Mouse (Mus musculus) neural tube, embryonic 15.5 days (tissue): ENCODE data around the gene Gm49486. TPM values are rescaled to one million over a fixed set of nuclear protein-coding genes. Genes with fewer than 3 reads are reported as not detected.

Experiments
- ATAC-seq: fragments of 200-750 bp; cut with Nextera tagmentation; 2 replicates; pipeline ENCODE4 v1.8.0; 2017; ENCODE audit warnings: mild to moderate bottlenecking, moderate TSS enrichment, moderate library complexity; ENCODE audit not compliant: low FRiP score
- H3K27ac ChIP-seq: fragments of 300-500 bp; sonication (generic); replicated peaks from 2 replicates; pipeline ENCODE4 v1.5.1; 2015; ENCODE audit warnings: mild to moderate bottlenecking, inconsistent platforms
- H3K27me3 ChIP-seq: fragments of 300-500 bp; sonication (generic); replicated peaks from 2 replicates; pipeline ENCODE4 v1.6.1; 2015; ENCODE audit warnings: inconsistent platforms
- H3K36me3 ChIP-seq: fragments of 300-500 bp; sonication (generic); 2 replicates; pipeline ENCODE4 v1.6.1; 2015; ENCODE audit warnings: inconsistent platforms
- H3K4me1 ChIP-seq: fragments of 300-500 bp; sonication (generic); 2 replicates; pipeline ENCODE4 v1.6.1; 2015; ENCODE audit warnings: inconsistent platforms
- H3K4me2 ChIP-seq: fragments of 300-500 bp; sonication (generic); 2 replicates; pipeline ENCODE4 v1.6.1; 2015; ENCODE audit warnings: inconsistent platforms, mild to moderate bottlenecking, moderate library complexity
- H3K4me3 ChIP-seq: fragments of 300-500 bp; sonication (generic); replicated peaks from 2 replicates; pipeline ENCODE4 v1.5.1; 2015; ENCODE audit warnings: mild to moderate bottlenecking, inconsistent platforms
- H3K9ac ChIP-seq: fragments of 300-500 bp; sonication (generic); replicated peaks from 2 replicates; pipeline ENCODE4 v1.6.1; 2015; ENCODE audit warnings: mild to moderate bottlenecking, inconsistent platforms
- H3K9me3 ChIP-seq: fragments of 300-500 bp; sonication (generic); replicated peaks from 2 replicates; pipeline ENCODE4 v1.6.1; 2016; ENCODE audit warnings: inconsistent platforms
- WGBS: fragments of 180-500 bp; shearing (Covaris S2); methylation state at CpG from one replicate; pipeline ENCODE4 v1.1.7; 2015; ENCODE audit warnings: mixed read lengths; 5-methylcytosine and 5-hydroxymethylcytosine counted together
- polyA plus RNA-seq: library from polyadenylated mRNA; unstranded; fragments of >200 nt; fragmentation: Nextera tagmentation; extraction: Ambion mirVana; gene quantifications from 2 replicates; pipeline ENCODE4 v1.2.1, GENCODE M21; 2015

Gm49486 gene
- polyA plus RNA-seq, 1 experiment from 2014 or later: 1.3 TPM

GRCm38 (mm10) chr15:79238036-79238435 is 8.8 kb downstream of the Gm49486 start:
- Histone ChIP-seq H3K27me3 (no peaks in the 10 kb centered on the region), H3K27ac (no peak overlapping the region), H3K9me3 (no peaks in the 10 kb centered on the region), H3K9ac (no peak overlapping the region), H3K4me3 (no peak overlapping the region), H3K36me3 (peaks cover 70% of the 10 kb centered on the region), H3K4me1 (peaks cover 4% of the 10 kb centered on the region; the same call in 1 of the 2 replicates), H3K4me2 (no peak overlapping the region)
- 65% methylated on average over 6 of the region's 6 CpGs for WGBS
- ATAC-seq: no peak

GRCm38 (mm10) chr15:79242574-79243233 is 13.5 kb downstream of the Gm49486 start:
- 74% methylated on average over 13 of the region's 13 CpGs for WGBS
- ATAC-seq: peak; percentile 39
- Histone ChIP-seq H3K4me1 (peaks cover 17% of the 10 kb centered on the region), H3K36me3 (peaks cover 77% of the 10 kb centered on the region), H3K27ac (peak overlapping the region; percentile 60), H3K9me3 (no peaks in the 10 kb centered on the region), H3K9ac (no peak overlapping the region), H3K4me2 (no peak overlapping the region), H3K4me3 (no peak overlapping the region), H3K27me3 (no peaks in the 10 kb centered on the region)

GRCm38 (mm10) chr15:79243234-79244042 is 14.2 kb downstream of the Gm49486 start:
- H3K9ac ChIP-seq: no peak overlapping the region

GRCm38 (mm10) chr15:79244071-79244893 is 15.1 kb downstream of the Gm49486 start:
- Histone ChIP-seq H3K36me3 (peaks cover 74% of the 10 kb centered on the region), H3K4me3 (no peak overlapping the region), H3K9me3 (no peaks in the 10 kb centered on the region), H3K9ac (peak overlapping the region; percentile 26; the same call in 1 of the 2 replicates), H3K27me3 (no peaks in the 10 kb centered on the region), H3K4me2 (no peak overlapping the region), H3K27ac (peak overlapping the region; percentile 73), H3K4me1 (peaks cover 17% of the 10 kb centered on the region)
- 69% methylated on average over 7 of the region's 7 CpGs for WGBS
- no peak for ATAC-seq

More at GRCm38 (mm10) chr15:79243234-79244042, 14.2 kb downstream of the Gm49486 start:
- Histone ChIP-seq H3K9me3 (no peaks in the 10 kb centered on the region), H3K27me3 (no peaks in the 10 kb centered on the region), H3K27ac (peak overlapping the region; percentile 76), H3K4me1 (peaks cover 17% of the 10 kb centered on the region), H3K4me3 (no peak overlapping the region), H3K4me2 (peak overlapping the region; percentile 25), H3K36me3 (peaks cover 77% of the 10 kb centered on the region)
- peak; percentile 97 for ATAC-seq
- 5% methylated on average over 10 of the region's 10 CpGs for WGBS

GRCm38 (mm10) chr15:79245321-79245720 is 16.1 kb downstream of the Gm49486 start:
- H3K27ac ChIP-seq: no peak overlapping the region
- WGBS: 88% methylated on average over 3 of the region's 3 CpGs
- no peak for ATAC-seq

GRCm38 (mm10) chr15:79250236-79250635 is 21.0 kb downstream of the Gm49486 start:
- no peak overlapping the region for H3K9ac ChIP-seq
- no peak overlapping the region for H3K27ac ChIP-seq
- H3K27me3 ChIP-seq: peaks cover 41% of the 10 kb centered on the region
- 90% methylated on average over 2 of the region's 2 CpGs for WGBS
- H3K4me3 ChIP-seq: no peak overlapping the region
- no peak for ATAC-seq
- no peaks in the 10 kb centered on the region for H3K9me3 ChIP-seq
- peaks cover 16% of the 10 kb centered on the region for H3K4me1 ChIP-seq
- H3K4me2 ChIP-seq: no peak overlapping the region
- peaks cover 35% of the 10 kb centered on the region for H3K36me3 ChIP-seq

More at GRCm38 (mm10) chr15:79245321-79245720, 16.1 kb downstream of the Gm49486 start:
- peaks cover 17% of the 10 kb centered on the region for H3K4me1 ChIP-seq
- H3K4me3 ChIP-seq: no peak overlapping the region
- H3K4me2 ChIP-seq: no peak overlapping the region
- peaks cover 64% of the 10 kb centered on the region for H3K36me3 ChIP-seq
- H3K27me3 ChIP-seq: peaks cover 4% of the 10 kb centered on the region; the same call in 1 of the 2 replicates
- H3K9me3 ChIP-seq: no peaks in the 10 kb centered on the region
- no peak overlapping the region for H3K9ac ChIP-seq

GRCm38 (mm10) chr15:79251168-79251567 is 22.0 kb downstream of the Gm49486 start:
- Histone ChIP-seq H3K9me3 (no peaks in the 10 kb centered on the region), H3K4me3 (no peak overlapping the region), H3K9ac (no peak overlapping the region; the same call in 1 of the 2 replicates), H3K27ac (no peak overlapping the region), H3K4me2 (no peak overlapping the region), H3K4me1 (peaks cover 16% of the 10 kb centered on the region), H3K36me3 (peaks cover 25% of the 10 kb centered on the region), H3K27me3 (peaks cover 41% of the 10 kb centered on the region)
- no peak for ATAC-seq
- 54% methylated on average over 7 of the region's 7 CpGs for WGBS

GRCm38 (mm10) chr15:79251781-79252491 is 22.7 kb downstream of the Gm49486 start:
- Histone ChIP-seq H3K27me3 (peaks cover 41% of the 10 kb centered on the region), H3K4me3 (peak overlapping the region; percentile 35), H3K9ac (peak overlapping the region; percentile 39), H3K4me1 (peaks cover 16% of the 10 kb centered on the region), H3K9me3 (no peaks in the 10 kb centered on the region), H3K4me2 (peak overlapping the region; percentile 66), H3K27ac (no peak overlapping the region; the same call in 1 of the 2 replicates), H3K36me3 (peaks cover 18% of the 10 kb centered on the region)
- 2% methylated on average over 61 of the region's 61 CpGs for WGBS
- ATAC-seq: peak; percentile 78

GRCm38 (mm10) chr15:79252580-79252979 is 23.4 kb downstream of the Gm49486 start:
- Histone ChIP-seq H3K4me2 (peak overlapping the region; percentile 66), H3K9me3 (no peaks in the 10 kb centered on the region), H3K4me3 (peak overlapping the region; percentile 35), H3K36me3 (peaks cover 13% of the 10 kb centered on the region), H3K27ac (no peak overlapping the region), H3K9ac (peak overlapping the region; percentile 39), H3K27me3 (peaks cover 41% of the 10 kb centered on the region), H3K4me1 (peaks cover 16% of the 10 kb centered on the region)
- WGBS: 33% methylated on average over 24 of the region's 24 CpGs
- no peak for ATAC-seq

- H3K9me3 ChIP-seq: no peaks in the 10 kb centered on the region
- no peaks in the 10 kb centered on the region for H3K36me3 ChIP-seq
- no peak for ATAC-seq
- WGBS: 35% methylated on average over 3 of the region's 3 CpGs
- H3K4me3 ChIP-seq: no peak within 1 kb of the TSS
- H3K27me3 ChIP-seq: peaks cover 53% of the 10 kb centered on the region
- H3K9ac ChIP-seq: no peak within 1 kb of the TSS
- H3K27ac ChIP-seq: no peak within 1 kb of the TSS
- peaks cover 16% of the 10 kb centered on the region for H3K4me1 ChIP-seq
- H3K4me2 ChIP-seq: no peak within 1 kb of the TSS
Measured at GRCm38 (mm10) chr15:79254661-79255060, 25.5 kb downstream of the Gm49486 start, which contains the start of gene Slc16a8. Gene Slc16a8 (minus strand): TSS chr15:79254761.

- no peak overlapping the region for H3K9ac ChIP-seq
- ATAC-seq: no peak
Measured at GRCm38 (mm10) chr15:79258521-79258920, 29.3 kb downstream of the Gm49486 start.

More at GRCm38 (mm10) chr15:79258521-79258920, 29.3 kb downstream of the Gm49486 start:
- Histone ChIP-seq H3K4me1 (peaks cover 20% of the 10 kb centered on the region), H3K9me3 (no peaks in the 10 kb centered on the region), H3K27ac (no peak overlapping the region), H3K36me3 (no peaks in the 10 kb centered on the region), H3K27me3 (peaks cover 56% of the 10 kb centered on the region), H3K4me3 (no peak overlapping the region), H3K4me2 (no peak overlapping the region)
- WGBS: 33% methylated on average over 17 of the region's 17 CpGs
